Mouse (Mus musculus) kidney, adult 2 months (tissue): ENCODE results near the gene Clic1. TPM values are rescaled to one million over a fixed set of nuclear protein-coding genes. Genes with fewer than 3 reads are reported as not detected.

ENCODE experiments used
- DNase-seq: peaks from one replicate; pipeline ENCODE4 v3.0.0; 2021
- H3K27ac ChIP-seq: fragments of 200-500 bp; 2 replicates; pipeline ENCODE4 v1.5.1; 2012; ENCODE audit warnings: low read depth, low read length, control low read depth, inconsistent platforms; ENCODE audit not compliant: insufficient read depth
- H3K27me3 ChIP-seq: fragments of 200-500 bp; replicated peaks from 2 replicates; pipeline ENCODE4 v1.6.1; 2012; ENCODE audit warnings: mild to moderate bottlenecking, moderate library complexity, low read length, inconsistent platforms; ENCODE audit not compliant: control insufficient read depth, insufficient read depth
- H3K36me3 ChIP-seq: fragments of 200-500 bp; 2 replicates; pipeline ENCODE4 v1.6.1; 2012; ENCODE audit warnings: mild to moderate bottlenecking, moderate library complexity, low read length, inconsistent platforms; ENCODE audit not compliant: control insufficient read depth, insufficient read depth
- H3K4me1 ChIP-seq: fragments of 200-500 bp; 2 replicates; pipeline ENCODE4 v1.6.1; 2011; ENCODE audit warnings: low read length; ENCODE audit not compliant: control insufficient read depth, insufficient read depth
- H3K4me3 ChIP-seq: fragments of 200-500 bp; 2 replicates; pipeline ENCODE4 v1.5.1; 2011; ENCODE audit warnings: mild to moderate bottlenecking, low read depth, low read length, control low read depth; ENCODE audit not compliant: insufficient read depth
- CTCF ChIP-seq: fragments of 200-500 bp; conservative IDR thresholded peaks from 2 replicates; pipeline ENCODE4 v1.5.1; 2011; ENCODE audit warnings: low read depth, mild to moderate bottlenecking, control low read depth, low read length, moderate library complexity, mixed read lengths; ENCODE audit not compliant: insufficient read depth, insufficient read length
- POLR2A ChIP-seq: fragments of 200-500 bp; IDR thresholded peaks from one replicate; pipeline ENCODE4 v1.6.1; 2011; ENCODE audit warnings: low read depth, low read length, control low read depth
- WGBS: fragments of 180-500 bp; shearing (Covaris S2); methylation state at CpG from one replicate; pipeline ENCODE4 v1.1.7; 2018; 5-methylcytosine and 5-hydroxymethylcytosine counted together
- polyA plus RNA-seq: library from polyadenylated mRNA; depleted of rRNA; stranded (reverse); fragments of >200 nt; gene quantifications from 2 replicates; pipeline ENCODE4 v1.2.3, GENCODE M21; 2012

Clic1 gene
- polyA plus RNA-seq, 1 experiment, result 117 TPM

DNA sequence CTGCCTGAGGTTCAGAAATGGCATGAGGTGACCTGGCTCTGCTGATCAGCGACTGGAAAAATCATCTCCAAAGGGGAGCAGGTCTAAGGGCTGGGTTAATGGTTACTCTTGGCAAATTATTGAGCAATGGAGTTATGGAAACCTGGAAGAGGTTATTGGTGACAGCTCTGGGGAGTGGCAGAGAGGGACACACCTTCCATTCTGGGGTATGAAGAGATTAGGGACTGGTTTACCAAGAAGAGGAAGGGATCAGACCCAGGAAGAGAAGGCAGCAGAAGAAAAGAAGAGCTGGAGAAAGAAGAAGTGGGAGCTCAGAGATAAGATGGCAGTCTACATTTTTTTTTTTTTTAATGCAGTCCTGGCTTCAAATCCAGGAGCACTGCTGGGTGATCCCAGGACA, 2.1 kb upstream of the Clic1 start:
- Histone ChIP-seq H3K4me3 (peak overlapping the region; percentile 6; the same call in 1 of the 2 replicates), H3K27ac (peak overlapping the region; percentile 94), H3K4me1 (peaks cover 15% of the 10 kb centered on the region), H3K27me3 (no peaks in the 10 kb centered on the region), H3K36me3 (no peaks in the 10 kb centered on the region)
- WGBS, result 20% methylated on average over 1 of the region's 1 CpGs
- no peak for TF ChIP-seq CTCF
- TF ChIP-seq POLR2A, result no peak
- DNase-seq, result peak; percentile 91

DNA sequence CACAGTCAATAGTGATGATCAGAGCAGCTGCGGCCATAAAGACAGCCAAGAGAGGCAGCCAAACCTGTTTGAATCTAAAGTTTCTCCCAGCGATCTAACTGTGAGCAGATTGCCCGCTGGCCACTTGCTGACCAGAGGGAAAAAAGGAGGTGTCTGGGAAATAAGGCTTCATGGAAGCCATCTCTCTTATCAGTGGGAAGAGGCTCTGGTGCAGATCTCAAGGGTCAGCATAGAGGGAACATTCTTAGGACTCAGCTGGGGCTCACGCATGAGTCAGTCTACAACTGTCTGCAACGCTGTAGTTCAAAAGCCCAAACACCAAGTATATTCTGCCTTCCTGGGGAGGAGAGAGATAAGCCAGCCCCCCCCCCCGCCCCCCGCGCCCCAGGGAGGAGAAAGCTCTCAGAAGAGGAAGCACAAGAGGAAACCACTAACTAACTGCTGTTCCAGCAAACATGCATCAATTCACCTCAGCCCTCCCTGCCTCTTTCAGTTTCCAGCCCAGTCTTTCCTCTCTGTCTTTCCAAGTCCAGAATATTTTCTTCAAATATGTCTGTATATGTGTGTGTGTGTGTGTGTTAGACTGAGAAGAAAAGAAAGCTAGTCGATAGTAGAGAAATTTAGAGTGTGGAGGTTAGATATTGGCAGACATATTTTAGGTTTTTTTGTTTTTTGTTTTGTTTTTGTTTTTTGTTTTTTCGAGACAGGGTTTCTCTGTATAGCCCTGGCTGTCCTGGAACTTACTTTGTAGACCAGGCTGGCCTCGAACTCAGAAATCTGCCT, 1.4 kb upstream of the Clic1 start:
- WGBS, result 20% methylated on average over 11 of the region's 11 CpGs
- DNase-seq, result peak; percentile 61
- TF ChIP-seq CTCF, result no peak
- no peak for TF ChIP-seq POLR2A
- peak overlapping the region; percentile 94 for H3K27ac ChIP-seq
- no peaks in the 10 kb centered on the region for H3K27me3 ChIP-seq
- no peaks in the 10 kb centered on the region; the same call in 1 of the 2 replicates for H3K36me3 ChIP-seq
- H3K4me1 ChIP-seq, result peaks cover 15% of the 10 kb centered on the region
- H3K4me3 ChIP-seq, result peak overlapping the region; percentile 6; the same call in 1 of the 2 replicates

DNA sequence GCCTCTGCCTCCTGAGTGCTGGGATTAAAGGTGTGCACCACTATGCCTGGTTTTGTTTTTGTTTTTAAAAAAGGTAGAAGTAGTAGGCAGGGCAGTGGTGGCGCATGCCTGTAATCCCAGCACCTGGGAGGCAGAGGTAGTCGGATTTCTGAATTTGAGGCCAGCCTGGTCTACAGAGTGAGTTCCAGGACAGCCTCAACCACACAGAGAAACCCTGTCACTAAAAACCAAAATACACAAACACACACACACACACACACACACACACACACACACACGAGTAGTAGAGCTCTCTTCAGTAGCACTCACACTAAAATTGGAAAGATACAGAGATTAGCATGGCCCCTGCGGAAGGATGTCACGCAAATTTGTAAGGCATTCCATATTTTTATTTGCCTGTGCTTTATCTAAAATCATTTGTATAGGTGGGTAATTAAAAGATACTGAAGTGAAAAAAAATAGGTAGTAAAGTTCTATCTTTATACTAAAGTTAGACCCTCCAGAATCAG, 780 bp upstream of the Clic1 start:
- DNase-seq, result no peak
- Histone ChIP-seq H3K4me1 (peaks cover 15% of the 10 kb centered on the region), H3K4me3 (no peak overlapping the region), H3K27me3 (no peaks in the 10 kb centered on the region), H3K36me3 (peaks cover under 1% of the 10 kb centered on the region; the same call in 1 of the 2 replicates), H3K27ac (peak overlapping the region; percentile 32; the same call in 1 of the 2 replicates)
- WGBS, result 73% methylated on average over 5 of the region's 5 CpGs
- TF ChIP-seq POLR2A, result no peak
- TF ChIP-seq CTCF, result no peak

DNA sequence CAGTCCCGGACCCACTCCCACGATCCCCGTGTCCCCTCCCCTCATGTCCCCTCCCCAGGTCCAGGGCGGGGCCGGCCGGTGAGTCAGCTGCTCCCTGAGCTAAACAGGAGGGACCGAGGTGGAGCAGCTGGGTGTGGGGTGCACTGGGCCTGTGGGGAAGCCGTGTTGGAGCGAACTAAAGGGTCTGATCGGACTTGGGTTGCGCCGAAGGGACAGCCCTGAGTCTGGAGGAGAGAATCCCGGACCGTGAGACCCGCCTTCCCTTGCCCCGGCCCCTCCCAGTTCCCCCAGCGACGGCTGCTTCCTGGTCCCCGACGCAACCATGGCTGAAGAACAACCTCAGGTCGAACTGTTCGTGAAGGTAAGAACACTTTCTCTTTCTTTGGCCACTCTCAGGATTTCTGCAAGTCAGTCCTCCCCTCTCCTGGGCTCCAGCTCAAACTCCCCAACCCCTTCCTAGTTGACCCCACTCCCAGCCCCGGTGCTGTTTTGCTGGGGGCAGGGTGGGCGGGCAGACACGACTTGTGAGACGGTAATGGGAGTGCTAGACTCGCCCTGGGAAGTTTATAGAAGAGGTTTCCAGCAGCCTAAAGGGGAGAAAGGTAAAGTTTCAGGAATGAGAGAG, 472 bp downstream of the Clic1 start:
- no peaks in the 10 kb centered on the region for H3K27me3 ChIP-seq
- TF ChIP-seq POLR2A, result peak; percentile 68
- TF ChIP-seq CTCF, result no peak
- peak overlapping the region; percentile 73 for H3K4me3 ChIP-seq
- peaks cover 15% of the 10 kb centered on the region for H3K4me1 ChIP-seq
- DNase-seq, result peak; percentile 87
- H3K36me3 ChIP-seq, result peaks cover 5% of the 10 kb centered on the region; the same call in 1 of the 2 replicates
- under 1% methylated on average over 27 of the region's 27 CpGs for WGBS
- peak overlapping the region; percentile 85 for H3K27ac ChIP-seq

DNA sequence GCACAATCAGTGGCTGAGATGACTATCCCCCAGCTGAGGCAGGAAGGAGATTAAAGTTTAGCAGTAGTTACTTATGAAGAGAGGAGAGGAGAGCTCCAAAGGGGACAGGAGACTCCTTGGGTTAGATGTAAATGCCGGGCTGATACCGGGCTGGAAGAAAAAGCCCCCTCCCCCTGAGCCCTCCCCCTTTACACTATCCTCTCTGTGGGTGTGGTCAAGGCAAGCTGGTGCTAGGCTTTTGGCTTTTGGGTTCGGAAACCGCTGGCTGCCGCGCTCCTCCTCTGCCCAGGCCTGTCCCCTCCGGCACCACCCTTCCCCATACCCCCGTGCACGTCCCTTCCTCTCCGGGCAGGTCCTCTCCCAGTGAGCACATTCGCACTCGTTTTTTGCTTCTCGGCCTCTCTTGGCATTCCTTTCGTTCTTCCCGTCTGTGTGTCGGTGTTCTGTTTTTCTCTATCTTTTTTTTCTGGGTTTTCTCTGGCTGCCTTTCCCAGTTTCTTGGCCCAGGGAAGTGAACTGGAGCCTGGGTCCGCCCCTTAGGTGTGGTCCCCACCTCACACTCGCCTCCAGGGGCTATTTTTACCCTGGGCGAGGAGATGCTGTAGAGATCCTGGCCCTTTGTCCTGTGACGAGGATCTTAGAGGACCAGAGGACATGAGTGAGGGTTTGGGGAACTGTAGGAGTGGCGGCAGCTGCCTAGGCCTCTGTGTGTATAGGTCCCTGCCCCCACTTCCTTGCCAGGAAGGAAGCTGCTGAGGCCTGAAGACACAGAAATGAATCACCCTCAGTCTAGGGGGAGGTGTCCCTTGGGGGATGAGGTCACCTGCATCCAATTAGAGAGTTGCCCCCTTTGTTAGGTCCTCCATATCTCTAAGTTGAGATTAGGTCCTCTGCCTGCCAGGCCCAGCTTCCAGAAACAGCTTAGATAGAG, 1.7 kb downstream of the Clic1 start:
- H3K4me1 ChIP-seq, result peaks cover 15% of the 10 kb centered on the region
- peak overlapping the region; percentile 90 for H3K27ac ChIP-seq
- no peaks in the 10 kb centered on the region for H3K27me3 ChIP-seq
- peak; percentile 26 for TF ChIP-seq POLR2A
- no peak for TF ChIP-seq CTCF
- DNase-seq, result peak; percentile 90
- peaks cover 7% of the 10 kb centered on the region; the same call in 1 of the 2 replicates for H3K36me3 ChIP-seq
- WGBS, result 5% methylated on average over 21 of the region's 21 CpGs
- peak overlapping the region; percentile 73 for H3K4me3 ChIP-seq

DNA sequence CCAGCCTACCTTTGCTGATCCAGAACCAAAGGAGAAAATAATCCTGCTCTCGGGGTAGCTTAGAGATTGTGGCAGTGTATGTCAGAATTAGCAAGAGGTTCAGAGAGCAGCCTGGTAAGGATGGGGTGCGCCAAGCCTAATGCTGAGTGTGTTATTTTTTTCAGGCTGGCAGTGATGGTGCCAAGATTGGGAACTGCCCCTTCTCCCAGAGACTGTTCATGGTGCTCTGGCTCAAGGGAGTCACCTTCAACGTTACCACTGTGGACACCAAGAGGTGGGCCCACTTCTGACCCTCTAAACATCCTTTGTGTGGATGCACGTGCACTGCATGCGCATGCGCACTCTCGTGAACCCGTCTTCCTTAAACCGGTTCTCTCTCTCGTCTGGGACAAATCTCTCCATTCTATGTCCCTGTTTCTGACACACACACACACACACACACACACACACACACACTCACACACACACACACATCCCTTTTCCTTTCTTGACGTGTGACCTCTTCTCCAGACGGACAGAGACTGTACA, 2.6 kb downstream of the Clic1 start:
- DNase-seq, result no peak
- Histone ChIP-seq H3K27me3 (no peaks in the 10 kb centered on the region), H3K4me1 (peaks cover 14% of the 10 kb centered on the region), H3K27ac (peak overlapping the region; percentile 36), H3K4me3 (peak overlapping the region; percentile 73; the same call in 1 of the 2 replicates), H3K36me3 (peaks cover 7% of the 10 kb centered on the region; the same call in 1 of the 2 replicates)
- WGBS, result 54% methylated on average over 12 of the region's 12 CpGs
- TF ChIP-seq CTCF, result no peak
- no peak for TF ChIP-seq POLR2A
